Mouse (Mus musculus) limb, embryonic 14.5 days (tissue): ENCODE measurements at regions not wholly inside any gene's neighbourhood (a gene's known extent, or its start where the extent isn't known, plus 50 kb on each side); places are given as distances from the start of the nearest gene placed in this dataset.

Source experiments
- ATAC-seq: fragments of 200-750 bp; cut with Nextera tagmentation; 2 replicates; pipeline ENCODE4 v1.8.0; 2017; ENCODE audit warnings: low read depth, moderate number of reproducible peaks, moderate TSS enrichment; ENCODE audit not compliant: low FRiP score
- DNase-seq: peaks from one replicate; pipeline ENCODE4 v3.0.0-alpha.2; 2015; ENCODE audit warnings: low spot score
- H3K27ac ChIP-seq: fragments of 300-500 bp; sonication (generic); replicated peaks from 2 replicates; pipeline ENCODE4 v1.5.1; 2014; ENCODE audit warnings: low read depth, mild to moderate bottlenecking, low read length, moderate library complexity, mixed read lengths
- H3K27me3 ChIP-seq: fragments of 300-500 bp; sonication (generic); 2 replicates; pipeline ENCODE4 v1.6.1; 2014; ENCODE audit warnings: low read length, mixed read lengths; ENCODE audit not compliant: control insufficient read depth, insufficient read depth
- H3K36me3 ChIP-seq: fragments of 300-500 bp; sonication (generic); 2 replicates; pipeline ENCODE4 v1.6.1; 2014; ENCODE audit warnings: mild to moderate bottlenecking, low read length, moderate library complexity, mixed read lengths; ENCODE audit not compliant: control insufficient read depth, insufficient read depth
- H3K4me1 ChIP-seq: fragments of 300-500 bp; sonication (generic); 2 replicates; pipeline ENCODE4 v1.6.1; 2014; ENCODE audit warnings: antibody characterized with exemption, low read length, mixed read lengths; ENCODE audit not compliant: control insufficient read depth, insufficient read depth
- H3K4me2 ChIP-seq: fragments of 300-500 bp; sonication (generic); replicated peaks from 2 replicates; pipeline ENCODE4 v1.6.1; 2014; ENCODE audit warnings: low read depth, mild to moderate bottlenecking, low read length, moderate library complexity; ENCODE audit not compliant: severe bottlenecking
- H3K4me3 ChIP-seq: fragments of 300-500 bp; sonication (generic); replicated peaks from 2 replicates; pipeline ENCODE4 v1.5.1; 2014; ENCODE audit warnings: low read length
- H3K9ac ChIP-seq: fragments of 300-500 bp; sonication (generic); 2 replicates; pipeline ENCODE4 v1.6.1; 2014; ENCODE audit warnings: mild to moderate bottlenecking, low read depth, low read length, moderate library complexity; ENCODE audit not compliant: severe bottlenecking
- H3K9me3 ChIP-seq: fragments of 300-500 bp; sonication (generic); 2 replicates; pipeline ENCODE4 v1.6.1; 2016; ENCODE audit warnings: low read length; ENCODE audit not compliant: control insufficient read depth
- POLR2A ChIP-seq: fragments of 200-500 bp; IDR thresholded peaks from 2 replicates; pipeline ENCODE4 v1.8.0; 2012; ENCODE audit warnings: inconsistent platforms, mild to moderate bottlenecking, moderate library complexity, borderline replicate concordance; ENCODE audit not compliant: insufficient read depth, insufficient read length; ENCODE audit errors: extremely low read depth
- WGBS: fragments of 180-500 bp; shearing (Covaris S2); extraction: QIAGEN DNeasy Blood & Tissue Kit; methylation state at CpG from one replicate; pipeline ENCODE4 v1.1.7; 2014; 5-methylcytosine and 5-hydroxymethylcytosine counted together

- Histone ChIP-seq H3K9me3 (no peaks in the 10 kb centered on the region), H3K4me3 (no peak overlapping the region), H3K9ac (no peak overlapping the region), H3K27ac (no peak overlapping the region), H3K36me3 (no peaks in the 10 kb centered on the region), H3K4me2 (no peak overlapping the region), H3K4me1 (no peaks in the 10 kb centered on the region), H3K27me3 (no peaks in the 10 kb centered on the region)
- ATAC-seq, result no peak
- DNase-seq, result no peak
- no peak for TF ChIP-seq POLR2A
- WGBS, result 89% methylated on average over 3 of the region's 3 CpGs
Measured at GRCm38 (mm10) chr8:127860376-127860775, 498.0 kb upstream of the Nrp1 start.

- TF ChIP-seq POLR2A, result no peak
- Histone ChIP-seq H3K36me3 (no peaks in the 10 kb centered on the region), H3K9ac (no peak overlapping the region), H3K4me1 (no peaks in the 10 kb centered on the region), H3K9me3 (no peaks in the 10 kb centered on the region), H3K4me2 (no peak overlapping the region), H3K27ac (no peak overlapping the region), H3K4me3 (no peak overlapping the region), H3K27me3 (no peaks in the 10 kb centered on the region)
- ATAC-seq (no peak), DNase-seq (no peak)
- 56% methylated on average over 3 of the region's 3 CpGs for WGBS
Measured at GRCm38 (mm10) chr8:127860891-127861290, 497.5 kb upstream of the Nrp1 start.

GRCm38 (mm10) chr8:127884641-127885040, 473.8 kb upstream of the Nrp1 start:
- Histone ChIP-seq H3K36me3 (no peaks in the 10 kb centered on the region), H3K9me3 (no peaks in the 10 kb centered on the region), H3K27ac (no peak overlapping the region), H3K27me3 (no peaks in the 10 kb centered on the region), H3K4me1 (no peaks in the 10 kb centered on the region), H3K9ac (no peak overlapping the region), H3K4me2 (no peak overlapping the region), H3K4me3 (no peak overlapping the region)
- no peak for DNase-seq
- no peak for ATAC-seq
- no peak for TF ChIP-seq POLR2A
- WGBS, result 84% methylated on average over 1 of the region's 1 CpGs

- TF ChIP-seq POLR2A, result no peak
- no peak for DNase-seq
- no peaks in the 10 kb centered on the region for H3K9me3 ChIP-seq
- H3K4me1 ChIP-seq, result no peaks in the 10 kb centered on the region
- H3K4me2 ChIP-seq, result no peak overlapping the region
- no peak overlapping the region for H3K9ac ChIP-seq
- no peak overlapping the region for H3K27ac ChIP-seq
- H3K27me3 ChIP-seq, result no peaks in the 10 kb centered on the region
- no peak overlapping the region for H3K4me3 ChIP-seq
- ATAC-seq, result no peak
- H3K36me3 ChIP-seq, result no peaks in the 10 kb centered on the region
- 79% methylated on average over 3 of the region's 3 CpGs for WGBS
Measured at GRCm38 (mm10) chr8:127885211-127885610, 473.2 kb upstream of the Nrp1 start.

GRCm38 (mm10) chr8:127885831-127886230, 472.6 kb upstream of the Nrp1 start:
- Histone ChIP-seq H3K4me1 (no peaks in the 10 kb centered on the region), H3K9ac (no peak overlapping the region), H3K27me3 (no peaks in the 10 kb centered on the region), H3K9me3 (no peaks in the 10 kb centered on the region), H3K36me3 (no peaks in the 10 kb centered on the region), H3K4me2 (no peak overlapping the region), H3K4me3 (no peak overlapping the region), H3K27ac (no peak overlapping the region)
- TF ChIP-seq POLR2A, result no peak
- ATAC-seq (no peak), DNase-seq (no peak)
- WGBS, result 16% methylated on average over 3 of the region's 3 CpGs

GRCm38 (mm10) chr8:127890729-127891128, 467.7 kb upstream of the Nrp1 start:
- H3K4me1 ChIP-seq, result no peaks in the 10 kb centered on the region
- no peaks in the 10 kb centered on the region for H3K27me3 ChIP-seq
- no peak overlapping the region for H3K4me2 ChIP-seq
- DNase-seq (peak; percentile 37), ATAC-seq (no peak)
- H3K36me3 ChIP-seq, result no peaks in the 10 kb centered on the region
- no peak overlapping the region for H3K4me3 ChIP-seq
- H3K27ac ChIP-seq, result no peak overlapping the region
- no peak for TF ChIP-seq POLR2A
- H3K9ac ChIP-seq, result no peak overlapping the region
- WGBS, result 28% methylated on average over 6 of the region's 6 CpGs
- H3K9me3 ChIP-seq, result no peaks in the 10 kb centered on the region
